Mouse (Mus musculus) kidney, adult 2 months (tissue): Measurements from ENCODE around the gene Lekr1.

ENCODE experiments used
- CTCF ChIP-seq: fragments of 200-500 bp; conservative IDR thresholded peaks from 2 replicates; pipeline ENCODE4 v1.5.1; 2011; ENCODE audit warnings: low read depth, mild to moderate bottlenecking, control low read depth, low read length, moderate library complexity, mixed read lengths; ENCODE audit not compliant: insufficient read depth, insufficient read length
- POLR2A ChIP-seq: fragments of 200-500 bp; IDR thresholded peaks from one replicate; pipeline ENCODE4 v1.6.1; 2011; ENCODE audit warnings: low read depth, low read length, control low read depth

- TF ChIP-seq CTCF (no peak), POLR2A (no peak)
Measured at GRCm38 (mm10) chr3:65699704-65700103, 33.7 kb downstream of the Lekr1 start.
